Mouse (Mus musculus): ENCODE results near the gene Atg7.
"Not testable (repeated sequence)": the region's sequence is repeated elsewhere in the genome, so short reads cannot be mapped to it uniquely, and the experiment has no call there.

The Atg7 gene

GRCm38 (mm10) chr6:114876546-114876945 lies 233.6 kb downstream of the Atg7 start:
- DNase-seq (ENCODE audit: low read depth, low spot score), result no peak

GRCm38 (mm10) chr6:114878841-114879520 lies 236.1 kb downstream of the Atg7 start:
- no peak for DNase-seq (ENCODE audit: low read depth, low spot score)

GRCm38 (mm10) chr6:114880798-114881197 lies 237.9 kb downstream of the Atg7 start:
- DNase-seq (ENCODE audit: low read depth, low spot score), result no peak

- no peak for DNase-seq (ENCODE audit: low read depth, low spot score)
Measured at GRCm38 (mm10) chr6:114882212-114882611, 239.3 kb downstream of the Atg7 start.

GRCm38 (mm10) chr6:114882675-114883074 lies 239.8 kb downstream of the Atg7 start:
- no peak for DNase-seq (ENCODE audit: low read depth, low spot score)

- no peak for DNase-seq (ENCODE audit: low read depth, low spot score)
Measured at GRCm38 (mm10) chr6:114883261-114883740, 240.4 kb downstream of the Atg7 start.

GRCm38 (mm10) chr6:114885129-114885528 lies 242.2 kb downstream of the Atg7 start:
- no peak for DNase-seq (ENCODE audit: low read depth, low spot score)

GRCm38 (mm10) chr6:114886012-114886411 lies 243.1 kb downstream of the Atg7 start:
- DNase-seq (ENCODE audit: low read depth, low spot score), result no peak

GRCm38 (mm10) chr6:114886504-114887361 lies 243.8 kb downstream of the Atg7 start:
- DNase-seq (ENCODE audit: low read depth, low spot score), result no peak

- DNase-seq (ENCODE audit: low read depth, low spot score), result no peak
Measured at GRCm38 (mm10) chr6:114888922-114889321, 246.0 kb downstream of the Atg7 start.

GRCm38 (mm10) chr6:114889971-114890370 lies 247.1 kb downstream of the Atg7 start:
- DNase-seq (ENCODE audit: low read depth, low spot score), result not testable (repeated sequence)

GRCm38 (mm10) chr6:114890411-114891115 lies 247.7 kb downstream of the Atg7 start:
- DNase-seq (ENCODE audit: low read depth, low spot score), result no peak

- no peak for DNase-seq (ENCODE audit: low read depth, low spot score)
Measured at GRCm38 (mm10) chr6:114891272-114891671, 248.4 kb downstream of the Atg7 start.

GRCm38 (mm10) chr6:114891771-114892170 lies 248.9 kb downstream of the Atg7 start:
- no peak for DNase-seq (ENCODE audit: low read depth, low spot score)

GRCm38 (mm10) chr6:114892363-114892762 lies 249.5 kb downstream of the Atg7 start:
- DNase-seq (ENCODE audit: low read depth, low spot score), result no peak

GRCm38 (mm10) chr6:114893427-114894209 lies 250.7 kb downstream of the Atg7 start:
- no peak for DNase-seq (ENCODE audit: low read depth, low spot score)

GRCm38 (mm10) chr6:114894548-114895106 lies 251.7 kb downstream of the Atg7 start:
- DNase-seq (ENCODE audit: low read depth, low spot score), result no peak

- DNase-seq (ENCODE audit: low read depth, low spot score), result no peak
Measured at GRCm38 (mm10) chr6:114895191-114895590, 252.3 kb downstream of the Atg7 start.

- no peak for DNase-seq (ENCODE audit: low read depth, low spot score)
Measured at GRCm38 (mm10) chr6:114896281-114896680, 253.4 kb downstream of the Atg7 start.

- no peak for DNase-seq (ENCODE audit: low read depth, low spot score)
Measured at GRCm38 (mm10) chr6:114898949-114899348, 256.1 kb downstream of the Atg7 start.

- no peak for DNase-seq (ENCODE audit: low read depth, low spot score)
Measured at GRCm38 (mm10) chr6:114899652-114900051, 256.8 kb downstream of the Atg7 start.

Data from c-Kit-negative CD71-positive TER-119-positive erythroid progenitor cells, embryonic 14.5 days (primary cell).